Mouse (Mus musculus) kidney, embryonic 14.5 days (tissue): ENCODE results near the gene Clmn. TPM values are rescaled to one million over a fixed set of nuclear protein-coding genes. Genes with fewer than 3 reads are reported as not detected.

Experiments
- ATAC-seq: fragments of 200-750 bp; cut with Nextera tagmentation; 2 replicates; pipeline ENCODE4 v1.8.0; 2017; ENCODE audit warnings: moderate number of reproducible peaks, mild to moderate bottlenecking, moderate TSS enrichment, moderate library complexity; ENCODE audit not compliant: low FRiP score, low TSS enrichment
- H3K27ac ChIP-seq: fragments of 300-500 bp; sonication (generic); 2 replicates; pipeline ENCODE4 v1.5.1; 2014; ENCODE audit warnings: low read depth, mild to moderate bottlenecking, low read length, moderate library complexity, mixed read lengths
- H3K27me3 ChIP-seq: fragments of 300-500 bp; sonication (generic); 2 replicates; pipeline ENCODE4 v1.6.1; 2014; ENCODE audit warnings: mild to moderate bottlenecking, low read length; ENCODE audit not compliant: control insufficient read depth, insufficient read depth
- H3K36me3 ChIP-seq: fragments of 300-500 bp; sonication (generic); 2 replicates; pipeline ENCODE4 v1.6.1; 2014; ENCODE audit warnings: low read length, mixed read lengths; ENCODE audit not compliant: control insufficient read depth, insufficient read depth
- H3K4me1 ChIP-seq: fragments of 300-500 bp; sonication (generic); 2 replicates; pipeline ENCODE4 v1.6.1; 2014; ENCODE audit warnings: low read length, mixed read lengths; ENCODE audit not compliant: control insufficient read depth, insufficient read depth
- H3K4me2 ChIP-seq: fragments of 300-500 bp; sonication (generic); replicated peaks from 2 replicates; pipeline ENCODE4 v1.6.1; 2014; ENCODE audit warnings: low read depth, mild to moderate bottlenecking, low read length
- H3K4me3 ChIP-seq: fragments of 300-500 bp; sonication (generic); 2 replicates; pipeline ENCODE4 v1.5.1; 2014; ENCODE audit warnings: mild to moderate bottlenecking, low read length
- H3K9ac ChIP-seq: fragments of 300-500 bp; sonication (generic); 2 replicates; pipeline ENCODE4 v1.6.1; 2014; ENCODE audit warnings: low read depth, mild to moderate bottlenecking, low read length, moderate library complexity
- H3K9me3 ChIP-seq: fragments of 300-500 bp; sonication (generic); 2 replicates; pipeline ENCODE4 v1.6.1; 2016; ENCODE audit warnings: low read length; ENCODE audit not compliant: control insufficient read depth
- WGBS: fragments of 180-500 bp; shearing (Covaris S2); extraction: QIAGEN DNeasy Blood & Tissue Kit; methylation state at CpG from one replicate; pipeline ENCODE4 v1.1.7; 2014; 5-methylcytosine and 5-hydroxymethylcytosine counted together
- polyA plus RNA-seq: library from polyadenylated mRNA; unstranded; fragments of >200 nt; fragmentation: Nextera tagmentation; extraction: Ambion mirVana; gene quantifications from 2 replicates; pipeline ENCODE4 v1.2.1, GENCODE M21; 2014

Clmn gene
- polyA plus RNA-seq, 1 experiment from 2014 or later: 5.3 TPM

DNA sequence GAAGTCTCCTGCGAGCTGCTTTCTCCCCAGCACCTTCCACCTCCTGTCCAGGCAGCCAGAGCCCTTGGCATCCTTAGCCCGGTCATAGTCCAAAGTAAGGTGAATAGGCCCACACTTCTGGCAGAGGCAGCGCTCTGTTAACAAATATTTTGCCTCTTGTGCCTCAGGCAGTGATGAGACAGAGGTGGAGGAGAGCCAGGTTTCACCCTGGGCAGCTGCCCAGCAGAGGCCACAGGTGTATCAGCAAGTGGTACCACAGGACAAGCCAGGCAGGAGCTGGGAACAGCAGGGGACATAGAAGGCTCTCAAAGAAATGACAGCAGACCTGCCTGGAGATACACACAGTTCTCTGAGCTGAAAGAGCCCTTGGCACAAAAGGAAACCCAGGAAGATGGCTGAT lies 23.6 kb downstream of the Clmn start:
- no peaks in the 10 kb centered on the region for H3K9me3 ChIP-seq
- peaks cover 8% of the 10 kb centered on the region for H3K4me1 ChIP-seq
- H3K27ac ChIP-seq: no peak overlapping the region

DNA sequence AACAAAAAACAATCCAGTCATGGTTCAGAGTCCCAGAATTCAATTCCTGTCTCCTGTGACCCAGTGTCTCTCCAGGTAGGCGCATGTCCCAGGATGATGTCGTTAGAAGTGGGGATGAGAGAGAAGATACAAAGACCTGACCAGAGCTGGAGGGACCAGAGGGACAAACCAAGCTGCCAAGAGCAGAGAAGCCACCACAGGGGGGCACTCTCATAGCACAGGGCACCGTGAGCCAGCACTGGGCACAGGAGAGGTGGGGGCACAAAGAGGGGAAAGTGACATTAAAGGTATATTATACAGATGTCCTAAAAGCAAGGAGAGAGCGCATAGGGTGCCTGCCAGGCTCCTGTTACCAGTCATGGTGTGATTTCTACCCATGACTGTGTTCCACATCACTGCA lies 25.9 kb downstream of the Clmn start:
- Histone ChIP-seq H3K9me3 (no peaks in the 10 kb centered on the region), H3K4me3 (no peak overlapping the region), H3K36me3 (no peaks in the 10 kb centered on the region), H3K27ac (no peak overlapping the region), H3K27me3 (no peaks in the 10 kb centered on the region), H3K9ac (no peak overlapping the region), H3K4me1 (peaks cover 19% of the 10 kb centered on the region; the same call in 1 of the 2 replicates), H3K4me2 (no peak overlapping the region)
- no peak for ATAC-seq
- 58% methylated on average over 4 of the region's 4 CpGs for WGBS

More for the DNA sequence above, 23.6 kb downstream of the Clmn start:
- 95% methylated on average over 3 of the region's 3 CpGs for WGBS
- Histone ChIP-seq H3K9ac (no peak overlapping the region), H3K36me3 (no peaks in the 10 kb centered on the region), H3K4me3 (no peak overlapping the region), H3K4me2 (no peak overlapping the region), H3K27me3 (no peaks in the 10 kb centered on the region)
- no peak for ATAC-seq

DNA sequence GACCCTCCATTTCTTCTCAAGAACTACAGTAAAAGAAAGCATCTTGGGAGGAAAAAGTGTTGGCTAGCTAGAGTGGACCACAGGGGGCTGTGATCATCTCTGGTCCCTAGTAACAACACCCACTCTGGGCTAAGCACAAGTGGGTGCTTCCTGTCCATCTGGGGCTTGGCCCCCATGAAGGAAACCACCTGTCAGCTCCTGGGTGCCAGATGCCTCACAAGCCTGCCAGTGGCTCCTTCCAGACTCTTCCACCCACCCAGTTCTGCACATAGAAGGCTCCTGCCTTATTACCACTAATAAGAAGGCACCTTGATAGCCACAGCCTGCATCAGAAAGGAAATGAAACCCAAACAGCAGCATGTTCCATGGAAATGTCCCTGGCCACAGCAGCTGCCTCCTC lies 26.4 kb downstream of the Clmn start:
- H3K4me2 ChIP-seq: no peak overlapping the region
- no peak overlapping the region for H3K27ac ChIP-seq
- H3K4me1 ChIP-seq: peaks cover 19% of the 10 kb centered on the region; the same call in 1 of the 2 replicates
- H3K27me3 ChIP-seq: no peaks in the 10 kb centered on the region
- H3K9me3 ChIP-seq: no peaks in the 10 kb centered on the region
- no peak overlapping the region for H3K4me3 ChIP-seq
- H3K9ac ChIP-seq: no peak overlapping the region
- H3K36me3 ChIP-seq: no peaks in the 10 kb centered on the region
- ATAC-seq: no peak

DNA sequence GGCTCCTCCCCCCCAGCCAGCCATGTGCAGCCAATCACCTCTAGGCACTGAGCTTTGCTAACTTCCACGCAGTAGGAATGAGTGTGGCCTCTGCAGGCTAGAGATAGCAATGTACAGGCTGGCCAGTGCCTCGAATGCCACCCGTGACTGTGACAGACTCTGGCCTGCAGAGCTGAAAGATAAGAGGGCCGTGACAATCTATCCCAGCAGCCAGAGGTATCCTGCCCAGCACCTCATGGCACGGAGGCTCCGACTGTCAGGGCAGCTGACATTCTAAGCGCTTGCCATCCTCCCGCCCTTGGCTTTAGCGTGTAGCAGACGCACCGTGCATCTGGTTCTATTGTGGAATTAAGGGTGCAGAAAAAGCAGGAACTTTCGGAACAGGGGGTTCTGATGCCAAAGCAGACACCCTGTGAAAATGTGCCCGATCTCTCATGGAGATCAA lies 26.9 kb downstream of the Clmn start:
- 73% methylated on average over 13 of the region's 13 CpGs for WGBS
- Histone ChIP-seq H3K27ac (no peak overlapping the region), H3K27me3 (no peaks in the 10 kb centered on the region), H3K4me3 (no peak overlapping the region), H3K9ac (no peak overlapping the region), H3K9me3 (no peaks in the 10 kb centered on the region), H3K4me1 (peaks cover 19% of the 10 kb centered on the region; the same call in 1 of the 2 replicates), H3K4me2 (no peak overlapping the region), H3K36me3 (no peaks in the 10 kb centered on the region)
- no peak for ATAC-seq

DNA sequence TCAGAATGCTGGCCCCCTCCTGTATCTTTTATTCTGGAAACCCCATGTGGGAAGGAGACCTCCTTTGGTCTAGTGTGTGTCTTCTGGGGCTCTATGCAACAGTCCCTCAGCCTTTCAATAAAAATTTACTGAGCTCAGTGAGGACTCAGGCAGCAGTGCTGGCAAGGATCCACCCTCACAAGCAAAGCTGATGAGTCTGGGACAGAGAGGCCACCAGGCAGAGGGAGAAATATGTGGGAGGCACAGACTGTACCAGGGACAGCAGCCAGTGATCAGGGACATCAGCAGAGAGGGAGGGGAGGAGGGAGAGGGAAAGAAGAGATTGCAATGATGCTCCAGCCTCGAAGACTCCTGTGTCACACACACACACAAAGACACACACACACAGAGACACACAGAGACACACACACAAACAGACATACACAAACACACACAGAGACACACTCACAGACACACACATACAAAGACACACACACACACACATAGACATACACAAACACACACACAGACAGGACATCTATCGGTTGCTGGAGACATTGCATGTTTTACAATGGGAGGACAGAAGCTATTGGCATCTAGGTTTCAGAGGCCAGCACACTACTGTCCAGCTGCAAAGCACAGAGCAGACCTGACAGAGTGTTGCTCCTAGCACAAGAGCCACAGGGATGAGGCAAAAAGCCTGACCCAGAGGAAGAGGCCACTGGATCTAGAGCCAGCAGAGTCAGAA lies 27.6 kb downstream of the Clmn start:
- peak; percentile 54; the same call in 1 of the 2 replicates for ATAC-seq
- no peak overlapping the region for H3K4me2 ChIP-seq
- 68% methylated on average over 2 of the region's 2 CpGs for WGBS

DNA sequence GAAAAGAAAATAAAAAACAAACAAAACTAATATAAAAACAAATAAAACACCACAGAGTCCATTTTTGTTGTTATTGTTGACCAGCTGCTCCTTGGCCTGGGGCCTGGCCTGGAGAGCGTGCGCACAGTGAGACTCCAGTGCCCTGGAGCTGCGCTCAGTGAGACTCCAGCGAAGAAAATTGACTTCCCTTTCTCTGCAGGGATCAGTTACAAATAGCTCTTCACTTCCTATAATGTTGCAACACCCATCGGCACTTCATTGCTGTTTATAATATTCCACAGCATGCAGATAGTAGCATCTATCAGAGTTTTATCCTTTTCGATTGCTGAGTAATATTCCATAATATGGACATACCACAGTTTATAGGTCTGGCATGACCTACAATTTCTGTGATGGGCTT lies 28.6 kb downstream of the Clmn start:
- Histone ChIP-seq H3K27me3 (no peaks in the 10 kb centered on the region), H3K4me3 (no peak overlapping the region), H3K9ac (no peak overlapping the region), H3K9me3 (no peaks in the 10 kb centered on the region), H3K4me1 (peaks cover 20% of the 10 kb centered on the region), H3K36me3 (no peaks in the 10 kb centered on the region), H3K27ac (no peak overlapping the region), H3K4me2 (no peak overlapping the region)
- no peak for ATAC-seq
- WGBS: 96% methylated on average over 6 of the region's 6 CpGs

More for the DNA sequence above, 27.6 kb downstream of the Clmn start:
- Histone ChIP-seq H3K27me3 (no peaks in the 10 kb centered on the region), H3K9ac (no peak overlapping the region), H3K9me3 (no peaks in the 10 kb centered on the region), H3K36me3 (no peaks in the 10 kb centered on the region), H3K4me1 (peaks cover 19% of the 10 kb centered on the region; the same call in 1 of the 2 replicates), H3K4me3 (no peak overlapping the region), H3K27ac (no peak overlapping the region)

DNA sequence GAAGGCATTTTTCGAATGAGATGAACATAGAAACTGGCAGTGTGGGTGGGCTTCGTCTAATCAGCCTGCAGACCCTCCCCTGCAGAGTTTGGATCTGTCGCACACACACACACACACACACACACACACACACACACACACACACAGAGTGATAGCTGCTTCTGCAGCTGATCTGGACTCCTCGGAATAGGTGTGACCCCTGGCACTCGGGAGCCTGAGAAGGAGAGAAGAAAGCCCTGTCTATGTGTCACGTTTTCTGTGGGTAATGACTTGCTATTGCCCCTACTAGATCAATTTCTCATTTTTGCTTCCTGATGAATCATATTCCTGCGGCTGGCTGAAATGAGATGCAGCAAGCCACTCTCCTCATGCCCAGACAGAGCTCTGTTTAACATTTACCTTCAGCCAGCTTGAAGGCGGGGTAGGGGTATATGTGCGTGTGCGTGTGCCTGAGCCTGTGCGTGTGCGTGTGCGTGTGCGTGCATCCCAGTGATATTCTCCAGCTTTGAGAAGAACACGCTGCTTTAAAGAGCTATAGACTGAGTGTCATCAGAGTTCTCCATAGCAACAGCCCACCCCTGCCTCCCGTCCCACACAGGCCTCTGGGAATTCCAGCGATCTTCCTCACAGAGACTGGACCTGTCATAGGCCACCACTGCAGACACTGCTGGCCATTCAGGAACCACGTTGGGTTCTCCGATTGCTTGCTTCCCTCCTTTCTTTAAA lies 29.3 kb downstream of the Clmn start:
- no peak overlapping the region for H3K9ac ChIP-seq
- H3K4me1 ChIP-seq: peaks cover 27% of the 10 kb centered on the region
- H3K27ac ChIP-seq: no peak overlapping the region
- H3K9me3 ChIP-seq: no peaks in the 10 kb centered on the region
- no peaks in the 10 kb centered on the region for H3K27me3 ChIP-seq
- ATAC-seq: no peak
- WGBS: 75% methylated on average over 19 of the region's 19 CpGs
- no peak overlapping the region for H3K4me3 ChIP-seq
- no peak overlapping the region for H3K4me2 ChIP-seq
- no peaks in the 10 kb centered on the region for H3K36me3 ChIP-seq

DNA sequence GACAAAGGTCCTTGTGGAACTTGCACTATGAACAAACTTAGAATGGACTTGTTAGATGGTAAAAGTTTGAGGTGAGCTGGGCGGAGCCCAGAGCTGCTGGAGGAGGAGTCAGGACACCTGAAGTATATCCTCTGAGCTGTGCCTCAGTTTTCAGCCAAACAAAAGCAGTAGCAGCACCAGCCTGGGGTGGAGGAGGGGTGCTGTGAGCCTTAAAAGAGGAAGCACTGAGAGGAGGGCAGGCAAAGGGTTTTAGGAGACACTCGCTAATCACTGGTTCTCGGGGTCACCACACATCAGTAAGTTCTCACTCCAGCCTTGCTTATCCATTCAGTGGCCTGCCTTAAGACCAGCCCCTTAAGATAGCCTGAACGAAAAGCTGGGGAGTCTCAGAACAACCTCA lies 30.1 kb downstream of the Clmn start:
- Histone ChIP-seq H3K27ac (no peak overlapping the region), H3K4me3 (no peak overlapping the region), H3K9ac (no peak overlapping the region), H3K4me1 (peaks cover 35% of the 10 kb centered on the region), H3K36me3 (no peaks in the 10 kb centered on the region), H3K27me3 (no peaks in the 10 kb centered on the region), H3K9me3 (no peaks in the 10 kb centered on the region), H3K4me2 (no peak overlapping the region)
- no peak for ATAC-seq
- WGBS: 45% methylated on average over 4 of the region's 4 CpGs
